ENCODE assay signal across 18 mouse cellular contexts in genomic region chr4:152763116-152763515, GRCm38 (mm10).
"Had no signal": no experiment of that assay in that cellular context is flagged by ENCODE, and none has a peak within 500 bp of the region (broad histone marks: within the 10 kb centered on the region; RNA-seq: fewer than 3 reads in every experiment).

No protein-coding gene starts in this region.

- H3K4me2 ChIP-seq: limb, embryonic 12.5 days; limb, embryonic 15.5 days; lung, embryonic 15.5 days; midbrain, embryonic 15.5 days; neural tube, embryonic 12.5 days; neural tube, embryonic 15.5 days had no signal

- H3K27me3 ChIP-seq: limb, embryonic 12.5 days; limb, embryonic 15.5 days; lung, embryonic 15.5 days; megakaryocyte, embryonic 14.5 days; midbrain, embryonic 15.5 days; neural tube, embryonic 12.5 days; neural tube, embryonic 15.5 days had no signal

- H3K4me1 ChIP-seq: limb, embryonic 15.5 days; lung, embryonic 15.5 days; megakaryocyte, embryonic 14.5 days; midbrain, embryonic 10.5 days; midbrain, embryonic 15.5 days; neural tube, embryonic 12.5 days had no signal

- H3K27ac ChIP-seq: kidney, postnatal 0 days; limb, embryonic 12.5 days; limb, embryonic 15.5 days; liver, embryonic 14.5 days; lung, embryonic 15.5 days; midbrain, embryonic 10.5 days; midbrain, embryonic 15.5 days; neural tube, embryonic 12.5 days; neural tube, embryonic 15.5 days had no signal

- H3K36me3 ChIP-seq: limb, embryonic 12.5 days; limb, embryonic 15.5 days; lung, embryonic 15.5 days; midbrain, embryonic 10.5 days; midbrain, embryonic 15.5 days; neural tube, embryonic 12.5 days; neural tube, embryonic 15.5 days had no signal

- ATAC-seq: intestine, postnatal 0 days; midbrain, embryonic 15.5 days had no signal

- DNase-seq: kidney, adult 2 months; kidney, postnatal 25 days; left cerebral cortex, postnatal 4 days; lung, adult 18-20 months; lung, postnatal 10 days; lung, postnatal 36 days; thymus, postnatal 25 days had no signal

- H3K9me3 ChIP-seq: midbrain, embryonic 15.5 days; neural tube, embryonic 15.5 days had no signal

- H3K4me3 ChIP-seq: limb, embryonic 12.5 days; limb, embryonic 15.5 days; lung, embryonic 15.5 days; megakaryocyte, embryonic 14.5 days; midbrain, embryonic 10.5 days; midbrain, embryonic 15.5 days; neural tube, embryonic 12.5 days; neural tube, embryonic 15.5 days had no signal

- H3K9ac ChIP-seq: limb, embryonic 12.5 days; limb, embryonic 15.5 days; liver, embryonic 14.5 days; lung, embryonic 15.5 days; midbrain, embryonic 15.5 days; neural tube, embryonic 12.5 days; neural tube, embryonic 15.5 days had no signal
